Mouse (Mus musculus): Measurements from ENCODE around the gene Gm49361.
"Not testable (repeated sequence)": the region's sequence is repeated elsewhere in the genome, so short reads cannot be mapped to it uniquely, and the experiment has no call there.

The Gm49361 gene

DNA sequence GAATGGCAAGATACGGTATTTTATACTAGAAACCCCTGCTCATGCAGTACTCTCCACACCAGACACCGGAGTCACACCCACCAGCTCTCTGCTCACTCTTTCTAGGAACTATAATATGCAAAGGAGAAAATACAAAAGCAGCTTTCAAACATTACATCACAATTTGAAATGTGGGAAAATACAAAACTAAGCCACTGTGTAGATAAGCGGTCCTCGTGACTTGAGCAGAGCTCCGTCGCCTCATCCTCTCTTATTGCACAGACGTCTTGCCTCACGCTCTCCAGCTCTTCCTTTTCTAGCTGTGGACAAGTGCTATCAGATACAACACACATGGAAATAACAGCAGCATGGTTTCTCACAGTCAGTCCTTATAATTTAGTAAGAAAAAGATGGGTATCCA, 55.2 kb downstream of the Gm49361 start:
- no peak for DNase-seq (ENCODE audit: low read depth)

DNA sequence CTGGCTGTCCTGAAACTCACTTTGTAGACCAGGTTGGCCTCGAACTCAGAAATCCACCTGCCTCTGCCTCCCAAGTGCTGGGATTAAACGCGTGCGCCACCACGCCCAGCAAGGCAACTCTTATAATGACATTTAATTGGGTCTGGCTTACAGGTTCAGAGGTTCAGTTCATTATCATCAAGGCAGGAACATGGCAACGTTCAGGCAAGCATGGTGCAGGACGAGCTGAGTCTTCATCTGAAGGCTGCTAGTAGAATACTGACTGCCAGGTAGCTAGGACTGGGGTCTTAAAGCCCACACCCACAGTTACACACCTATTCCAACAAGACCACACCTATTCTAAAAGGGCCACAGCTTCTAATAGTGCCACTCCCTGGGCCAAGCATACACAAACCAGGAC, 57.8 kb downstream of the Gm49361 start:
- DNase-seq (ENCODE audit: low read depth), result not testable (repeated sequence)

DNA sequence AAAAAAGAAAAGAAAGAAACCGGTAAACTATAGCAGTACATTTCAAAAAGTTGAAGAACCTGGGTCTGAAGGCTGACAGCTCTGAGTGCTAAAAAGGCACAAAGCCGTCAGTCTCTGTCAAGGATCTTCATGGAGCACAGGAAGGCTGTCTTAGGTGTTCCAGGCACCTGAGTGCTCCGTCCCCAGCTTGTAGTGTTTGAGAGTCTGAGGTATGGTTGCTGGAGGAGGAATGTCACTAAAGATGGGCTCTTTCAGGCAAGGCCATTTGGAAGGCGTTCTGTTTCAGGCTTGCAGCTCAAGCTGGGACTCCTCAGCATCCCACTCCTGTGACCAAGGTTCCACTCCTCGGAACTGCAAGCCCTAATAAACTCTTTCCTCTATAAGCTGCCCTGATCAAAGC, 58.5 kb downstream of the Gm49361 start:
- no peak for DNase-seq (ENCODE audit: low read depth)

DNA sequence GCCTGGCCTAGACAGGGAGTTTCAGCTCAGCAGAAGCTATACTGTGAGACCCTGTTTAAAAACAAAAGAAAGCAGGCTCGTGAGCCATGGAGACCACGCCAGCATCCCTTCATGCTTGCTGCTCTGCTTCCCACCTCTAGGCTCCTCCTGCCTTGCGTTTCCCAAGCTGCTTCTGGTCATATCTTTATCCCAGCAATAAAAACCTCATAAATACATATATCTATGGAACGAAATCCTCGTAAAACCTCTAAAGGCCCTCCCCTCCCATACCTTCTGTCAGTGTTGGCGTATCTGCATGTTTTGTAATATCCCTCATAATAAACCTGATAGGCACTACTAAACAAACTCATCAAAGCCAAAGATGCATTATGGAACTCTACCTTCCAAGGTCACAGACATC, 59.3 kb downstream of the Gm49361 start:
- no peak for DNase-seq (ENCODE audit: low read depth)

DNA sequence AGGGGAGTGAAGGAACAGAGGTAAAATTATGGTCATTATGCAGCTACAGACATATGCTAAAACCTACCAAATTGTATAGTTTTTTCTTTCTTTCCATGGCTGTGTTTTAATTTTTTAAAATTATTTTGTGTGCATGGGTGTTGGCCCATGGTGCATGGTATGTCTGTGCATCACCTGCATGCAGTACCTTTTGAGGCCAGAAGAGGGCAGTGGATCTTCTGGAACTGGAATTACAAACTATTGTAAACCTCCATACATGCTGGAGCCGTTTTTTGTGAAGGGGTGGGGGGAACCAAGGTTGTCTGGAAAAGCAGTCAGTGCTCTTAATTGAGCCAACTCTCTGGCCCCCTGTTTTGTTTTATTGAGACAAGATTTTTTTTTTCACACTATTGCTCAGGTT, 61.3 kb downstream of the Gm49361 start:
- DNase-seq (ENCODE audit: low read depth), result peak; percentile 82

DNA sequence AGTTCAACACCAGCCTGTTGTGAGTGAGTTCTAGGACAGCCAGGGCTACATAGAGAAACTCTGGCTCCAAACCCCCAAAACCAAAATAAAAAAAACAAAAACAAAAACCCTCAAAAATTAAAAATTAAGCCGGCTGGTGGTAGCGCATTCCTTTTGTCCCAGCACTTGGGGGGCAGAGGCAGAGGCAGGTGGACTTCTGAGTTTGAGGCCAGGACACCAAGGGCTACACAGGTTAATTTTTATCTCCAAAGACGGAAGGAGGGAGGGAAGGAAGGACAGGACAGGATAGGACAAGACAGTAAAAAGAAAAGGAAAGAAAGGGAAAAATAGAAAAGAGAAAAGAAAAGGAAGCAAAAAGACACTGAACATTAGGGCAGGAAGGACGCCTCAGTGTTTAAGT, 63.2 kb downstream of the Gm49361 start:
- DNase-seq (ENCODE audit: low read depth), result no peak

DNA sequence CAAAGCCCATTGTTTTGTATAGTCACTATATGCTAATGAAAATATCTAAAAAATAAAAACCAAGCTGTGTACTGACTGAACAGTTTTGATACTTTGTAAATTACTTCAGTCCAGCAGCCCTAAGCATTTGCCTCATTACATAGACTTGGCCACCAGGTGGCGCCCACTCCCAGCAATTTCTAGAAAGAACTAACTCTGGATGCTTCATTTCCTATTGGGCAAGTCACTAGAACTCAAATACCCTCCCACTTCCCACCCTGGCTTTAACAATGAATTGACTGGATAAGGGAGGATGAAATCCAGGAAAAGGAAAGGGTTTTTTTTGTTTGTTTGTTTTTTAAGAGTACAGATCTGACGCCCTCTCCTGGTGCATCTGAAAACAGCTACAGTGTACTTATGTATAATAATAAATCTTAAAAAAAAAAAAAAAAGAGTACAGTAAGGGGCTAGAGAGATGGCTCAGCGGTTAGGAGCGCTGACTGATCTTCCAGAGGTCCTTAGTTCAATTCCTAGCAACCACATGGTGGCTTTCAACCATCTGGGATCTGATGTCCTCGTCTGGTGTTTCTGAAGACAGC, 65.9 kb downstream of the Gm49361 start:
- peak; percentile 93 for DNase-seq (ENCODE audit: low read depth)

DNA sequence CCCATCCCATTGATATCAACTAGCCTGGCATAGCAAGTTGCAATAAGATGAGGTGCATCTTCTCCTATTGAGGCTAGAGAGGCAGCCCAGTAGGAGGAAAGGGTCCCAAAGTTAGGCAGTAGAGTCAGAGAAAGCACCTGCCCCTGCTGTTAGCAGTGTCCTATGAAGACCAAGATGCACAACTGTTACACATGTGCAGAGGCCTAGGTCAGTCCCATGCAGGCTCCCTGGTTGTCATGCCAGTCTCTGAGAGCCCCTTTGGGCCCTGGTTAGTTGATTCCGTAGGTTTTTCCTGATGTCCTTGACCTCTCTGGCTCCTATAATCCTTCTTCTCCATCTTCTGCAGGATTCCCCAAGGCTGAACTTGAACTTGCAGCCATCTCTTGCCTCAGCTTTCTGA, 66.4 kb downstream of the Gm49361 start:
- no peak for DNase-seq (ENCODE audit: low read depth)

DNA sequence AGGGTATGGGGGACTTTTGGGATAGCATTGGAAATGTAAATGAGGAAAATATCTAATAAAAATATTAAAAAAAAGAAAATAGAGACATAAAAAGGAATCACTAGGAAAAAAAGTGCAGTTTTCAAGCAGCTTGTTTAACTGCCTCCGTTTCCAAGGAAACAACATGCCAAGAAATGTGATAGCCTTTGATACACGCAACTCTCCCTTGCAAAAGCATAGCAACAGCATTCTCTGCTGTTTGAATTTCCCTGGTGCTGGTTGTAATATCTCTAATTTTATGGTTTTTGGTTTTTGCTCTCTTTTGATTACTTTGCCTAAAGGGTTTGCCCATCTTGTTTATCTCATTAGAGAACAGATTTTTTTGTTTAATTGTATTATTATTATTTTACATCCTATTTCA, 70.4 kb downstream of the Gm49361 start:
- DNase-seq (ENCODE audit: low read depth), result no peak

DNA sequence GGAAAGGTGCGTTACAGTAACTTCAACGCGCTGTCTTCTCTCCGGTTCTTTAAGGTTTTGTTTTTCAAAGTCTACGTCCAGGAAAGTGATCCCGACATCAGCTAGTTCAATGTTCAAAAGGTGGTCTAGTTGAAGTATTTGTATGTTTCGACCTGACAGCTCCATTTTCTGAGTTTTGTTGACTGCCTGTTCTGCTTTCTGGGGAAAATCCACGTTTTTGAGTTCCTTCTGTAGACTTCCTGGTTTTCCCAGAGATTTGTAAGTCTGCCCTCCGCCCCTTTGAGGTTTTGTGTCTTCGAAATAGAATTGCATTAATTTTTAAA, 80.3 kb downstream of the Gm49361 start:
- no peak for DNase-seq (ENCODE audit: low read depth)

DNA sequence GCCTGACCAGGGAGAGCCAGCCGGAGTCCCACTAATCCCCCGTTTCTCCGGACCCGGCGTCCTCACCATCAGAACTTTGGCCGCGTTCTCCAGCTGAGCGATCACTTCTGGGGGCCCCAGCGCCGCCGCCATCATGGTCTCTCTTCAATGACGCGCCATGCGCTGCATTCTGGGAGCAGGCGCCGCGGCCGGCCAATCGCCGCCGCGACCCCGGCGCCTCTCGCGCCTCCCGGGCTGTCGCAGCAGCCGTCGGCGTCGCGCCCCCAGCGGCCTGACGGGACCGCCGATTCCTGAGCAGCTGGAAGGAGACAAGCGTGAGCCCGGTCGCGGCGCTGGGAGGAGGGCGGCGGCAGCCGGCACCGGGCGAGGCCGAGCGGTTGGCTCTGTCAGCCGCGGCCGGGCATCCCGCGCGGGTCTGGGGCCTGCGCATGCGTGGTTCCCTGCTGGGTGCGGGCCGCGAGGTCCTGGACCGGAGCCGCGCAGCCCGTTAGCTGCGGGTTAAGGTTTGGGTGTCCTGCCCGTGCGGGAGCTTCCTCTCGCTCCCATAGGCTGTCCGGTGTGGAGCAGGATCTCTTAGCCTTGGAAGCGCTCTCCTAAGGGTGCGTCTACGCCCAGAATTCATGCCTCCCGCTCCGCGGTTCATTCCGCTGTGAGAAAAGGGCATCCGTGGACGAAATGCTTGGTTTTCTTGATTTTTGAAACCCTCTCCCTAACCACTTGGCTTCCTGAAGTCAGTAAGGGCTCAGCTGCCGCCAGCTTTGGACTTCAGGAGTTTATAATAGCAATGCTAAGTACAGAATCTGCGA, 80.9 kb downstream of the Gm49361 start, which contains the start of gene Xpo4:
Gene Xpo4, minus strand, starts transcription at position 609 of the 806 bp plus-strand sequence.
- peak; percentile 91 for DNase-seq (ENCODE audit: low read depth)

DNA sequence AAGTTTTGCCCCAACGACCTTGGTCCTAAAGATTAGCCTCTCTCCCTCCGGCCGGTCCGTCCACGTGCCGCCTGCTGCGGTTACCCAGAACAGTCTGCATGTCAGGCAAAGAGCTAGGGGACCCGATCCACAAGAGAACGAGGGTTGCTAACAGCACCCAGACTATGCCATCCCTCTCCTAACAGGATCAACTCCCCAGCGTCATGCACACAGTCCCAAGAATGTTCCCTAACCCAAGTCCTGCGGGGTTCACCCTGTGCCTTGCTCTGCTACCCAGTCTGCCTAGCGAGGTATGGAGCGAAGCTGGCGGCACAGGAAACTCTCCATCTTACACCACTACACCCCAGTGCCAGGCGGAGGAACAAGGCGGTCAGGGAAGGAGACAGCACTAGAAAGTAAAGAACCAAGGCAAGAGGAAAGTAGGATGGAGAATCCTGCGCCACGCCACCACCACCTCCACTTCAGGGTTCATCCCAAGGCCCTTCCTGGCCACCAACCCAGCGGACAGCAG, 81.5 kb downstream of the Gm49361 start:
- peak; percentile 72 for DNase-seq (ENCODE audit: low read depth)

DNA sequence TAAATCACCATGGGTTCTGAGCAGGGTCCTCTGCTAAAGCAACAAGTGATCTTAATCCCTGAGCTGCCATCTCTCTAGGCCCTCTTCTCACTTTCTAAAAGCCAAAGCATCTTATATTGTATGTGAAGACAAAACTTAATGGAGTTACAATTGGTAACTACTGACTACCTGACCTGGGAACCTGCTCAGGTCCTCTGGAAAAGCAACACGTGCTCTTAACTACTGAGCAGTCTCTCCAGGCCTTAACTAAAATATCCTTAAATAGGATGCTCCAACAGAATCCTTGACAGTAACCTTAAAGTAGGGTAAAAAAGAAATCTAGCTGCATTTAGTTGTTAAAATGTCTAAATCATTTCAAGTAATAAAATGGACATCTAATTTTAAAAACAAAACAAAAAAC, 82.3 kb downstream of the Gm49361 start:
- DNase-seq (ENCODE audit: low read depth), result no peak

DNA sequence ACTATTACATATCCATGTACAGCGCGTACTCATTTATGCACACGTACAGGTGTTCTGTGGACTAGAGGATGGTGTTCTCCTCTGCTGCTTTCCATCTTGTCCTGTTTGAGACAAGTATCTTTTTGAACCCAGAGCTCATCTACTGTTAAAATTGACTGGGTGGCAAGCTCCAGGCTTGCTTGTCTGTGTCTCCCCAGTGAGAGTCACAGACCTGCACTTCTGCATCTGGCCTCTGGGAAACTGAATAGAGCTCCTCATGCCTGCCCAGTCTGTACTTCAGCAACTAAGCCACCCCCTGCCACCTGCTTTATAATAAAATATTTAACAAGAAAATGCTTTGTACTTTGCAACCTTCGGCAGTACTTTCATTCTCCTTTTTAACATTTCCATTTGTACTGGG, 87.6 kb downstream of the Gm49361 start:
- DNase-seq (ENCODE audit: low read depth), result peak; percentile 69

DNA sequence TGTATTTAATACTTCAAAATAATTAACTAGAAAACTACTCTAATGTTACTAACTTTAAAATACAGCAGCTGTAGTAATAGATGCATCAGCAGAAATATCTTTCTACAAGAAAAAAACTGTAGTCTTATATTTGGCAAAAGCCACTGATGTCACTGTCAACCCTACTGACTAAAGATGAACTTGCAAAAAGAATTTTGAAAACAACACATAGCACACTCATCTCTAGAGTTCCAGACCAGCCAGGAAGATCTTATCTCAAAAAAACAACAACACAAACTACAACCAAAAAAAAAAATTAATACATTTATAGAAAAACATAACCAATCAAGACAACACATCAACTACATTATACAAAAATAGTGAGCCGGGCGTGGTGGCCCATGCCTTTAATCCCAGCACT, 88.4 kb downstream of the Gm49361 start:
- DNase-seq (ENCODE audit: low read depth), result peak; percentile 79

DNA sequence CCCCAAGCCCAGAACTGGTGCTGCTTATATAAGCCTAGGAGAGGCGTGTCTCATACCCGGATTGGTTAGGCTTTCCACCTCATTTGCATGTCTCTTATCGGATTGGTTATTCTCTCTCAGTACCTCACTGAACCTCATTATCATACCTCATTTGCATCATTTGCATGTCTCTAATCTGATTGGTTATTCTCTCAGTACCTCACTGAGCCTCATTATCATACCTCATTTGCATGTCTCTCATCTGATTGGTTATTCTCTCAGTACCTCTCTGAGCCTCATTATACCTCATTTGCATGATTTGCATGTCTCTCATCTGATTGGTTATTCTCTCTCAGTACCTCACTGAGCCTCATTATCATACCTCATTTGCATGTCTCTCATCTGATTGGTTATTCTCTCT, 89.4 kb downstream of the Gm49361 start:
- DNase-seq (ENCODE audit: low read depth), result peak; percentile 34

DNA sequence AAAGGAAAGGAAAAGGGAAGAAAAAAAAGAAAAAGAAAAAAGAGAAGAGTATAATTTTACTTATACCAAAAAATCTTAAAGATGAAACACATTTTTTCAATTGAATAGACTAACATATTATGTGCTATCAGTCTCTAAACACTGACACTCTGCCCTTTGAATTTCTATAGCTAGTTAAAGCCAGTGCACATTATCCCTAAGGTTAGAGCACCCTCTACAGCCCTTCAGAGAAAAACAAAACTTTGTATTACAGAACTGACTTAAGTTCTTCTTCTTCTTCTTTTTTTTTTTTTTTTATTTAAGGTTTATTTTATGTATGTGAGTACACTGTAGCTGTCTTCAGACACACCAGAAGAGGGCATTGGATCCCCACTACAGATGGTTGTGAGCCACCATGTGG, 96.4 kb downstream of the Gm49361 start:
- DNase-seq (ENCODE audit: low read depth), result peak; percentile 60

DNA sequence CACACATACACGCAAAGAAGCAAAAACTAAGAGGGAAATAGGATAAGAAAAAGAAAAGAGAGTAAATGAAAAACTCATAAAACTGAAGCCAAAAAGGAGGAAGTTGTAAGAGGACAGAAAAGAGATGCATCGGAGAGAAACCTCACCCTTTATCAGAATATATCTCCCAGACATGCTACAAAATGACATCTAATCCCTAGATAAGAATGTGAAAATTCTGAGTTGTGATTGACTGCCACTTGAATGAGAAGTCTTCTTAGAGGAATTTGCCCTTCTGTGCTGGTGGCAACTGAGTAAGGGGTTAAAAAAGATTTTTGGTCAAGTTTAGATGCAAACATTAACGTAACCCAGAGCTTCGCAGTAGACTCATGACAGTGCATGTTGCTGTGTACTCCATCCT, 99.7 kb downstream of the Gm49361 start:
- no peak for DNase-seq (ENCODE audit: low read depth)

DNA sequence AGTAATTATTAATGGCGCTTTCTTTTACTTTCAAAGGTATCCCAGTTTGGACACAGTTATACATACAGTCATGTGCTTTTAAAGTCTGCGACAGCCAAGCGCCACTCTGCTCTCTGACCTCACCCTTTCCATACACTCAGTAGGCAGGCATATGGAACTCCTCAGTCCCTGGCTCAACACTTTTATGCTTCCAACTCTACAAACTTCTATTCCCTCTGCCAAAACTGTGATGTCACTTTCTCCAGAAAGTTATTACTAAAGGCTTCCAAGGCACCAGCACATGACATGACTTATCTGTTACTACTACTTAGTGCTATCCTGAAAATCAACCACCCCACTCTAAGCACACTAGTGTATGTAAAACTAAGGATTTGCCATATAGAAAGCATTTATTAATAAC, 106.8 kb downstream of the Gm49361 start:
- no peak for DNase-seq (ENCODE audit: low read depth)

DNA sequence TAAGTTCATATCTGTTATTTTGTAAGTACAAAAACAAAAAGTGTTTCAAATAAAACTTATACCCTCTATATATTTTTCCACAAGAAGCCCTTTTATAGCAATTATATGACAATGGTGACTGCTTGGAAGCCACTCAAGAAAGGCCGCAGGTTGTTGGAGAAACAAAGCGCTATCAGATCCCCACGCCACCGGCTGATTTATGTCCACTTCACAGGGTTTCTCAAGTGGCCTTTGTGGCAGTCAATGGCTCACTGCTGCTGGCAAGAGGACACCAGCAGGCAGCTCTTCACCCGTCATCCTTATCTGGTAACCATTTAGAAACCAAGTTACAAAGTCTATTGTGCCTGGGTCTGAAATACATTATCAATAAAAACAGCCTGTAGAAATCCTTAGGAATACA, 111.8 kb downstream of the Gm49361 start:
- no peak for DNase-seq (ENCODE audit: low read depth)

DNA sequence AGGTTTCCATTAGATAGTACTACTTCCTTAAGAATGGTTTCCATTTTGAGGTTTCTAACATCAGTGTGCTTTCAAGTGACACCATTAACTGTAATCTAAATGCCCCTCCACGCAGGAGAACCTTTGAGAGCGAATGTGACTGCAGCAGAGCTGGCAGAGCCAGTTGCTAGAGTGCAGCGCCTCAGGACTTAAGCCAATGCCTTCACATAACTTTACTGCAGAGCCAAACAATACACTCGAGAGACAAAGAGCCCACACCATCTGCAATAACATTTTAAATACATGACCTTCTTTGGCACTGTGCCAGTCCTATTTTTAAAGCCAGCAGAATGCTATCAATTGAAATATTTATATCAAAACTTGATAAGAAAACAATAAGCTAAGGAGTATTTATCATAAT, 116.3 kb downstream of the Gm49361 start:
- no peak for DNase-seq (ENCODE audit: low read depth)

DNA sequence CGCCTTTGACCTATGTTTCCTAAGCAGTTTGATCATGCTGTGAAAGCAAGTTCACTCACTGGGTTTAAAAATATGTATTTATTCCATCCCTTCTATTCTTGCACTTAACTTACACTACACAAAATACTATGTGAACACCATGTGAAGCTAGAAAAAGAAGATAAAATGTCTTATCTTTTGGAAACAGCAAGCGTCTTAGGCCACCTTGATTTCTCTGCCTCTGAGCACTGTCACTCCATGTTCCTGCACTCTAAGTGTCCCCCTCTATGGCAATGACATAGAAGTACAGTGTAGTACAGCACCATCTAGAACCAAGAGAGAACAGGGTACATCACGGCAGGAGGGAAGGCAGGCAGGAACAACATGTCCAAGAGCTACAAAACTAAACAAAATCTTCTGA, 123.0 kb downstream of the Gm49361 start:
- DNase-seq (ENCODE audit: low read depth), result no peak

DNA sequence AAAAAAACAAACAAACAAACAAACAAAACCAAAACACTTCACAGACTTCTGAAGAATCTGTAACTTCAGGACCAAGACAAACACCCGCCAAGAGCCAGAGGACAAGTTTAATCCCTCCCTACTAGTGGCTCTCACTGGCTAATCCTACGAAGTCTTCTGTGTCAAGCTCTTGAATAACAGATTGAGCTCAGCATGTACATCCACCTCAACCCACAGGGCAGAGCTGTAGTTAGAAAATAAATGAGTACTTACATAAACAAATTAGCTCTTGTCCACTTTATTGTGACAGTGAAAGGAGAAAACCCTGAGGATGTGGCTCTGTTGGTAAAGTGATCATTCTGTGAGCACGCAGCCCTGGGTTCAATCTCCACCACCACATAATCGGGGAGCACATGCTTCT, 124.2 kb downstream of the Gm49361 start:
- no peak for DNase-seq (ENCODE audit: low read depth)

Measured in induced T-regulatory cell, adult 2 months (primary cell).